Comparison of ENCODE assay signal across 10 mouse cellular contexts in the genomic region with DNA sequence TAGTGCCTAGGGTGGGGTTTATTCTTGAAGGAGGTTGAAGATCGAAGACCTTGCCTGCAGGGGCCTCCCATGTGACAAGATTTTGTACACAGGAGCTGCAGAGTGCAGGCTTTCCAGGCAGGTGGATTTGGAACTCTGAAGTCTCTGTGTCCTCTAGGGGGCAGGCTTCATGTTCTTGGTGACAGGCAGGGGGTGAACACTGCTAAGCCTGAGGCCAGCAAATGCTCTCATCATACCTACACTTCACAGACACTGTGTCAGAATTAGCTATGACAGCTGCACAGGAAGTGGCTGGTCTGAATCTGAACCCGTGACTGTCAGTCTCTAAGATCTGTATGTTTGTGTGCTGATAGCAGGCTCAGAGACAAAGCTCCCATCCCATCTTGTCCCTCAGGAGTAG. TPM values are rescaled to one million over a fixed set of nuclear protein-coding genes. Genes with fewer than 3 reads are reported as not detected.
DNase-seq lines count a peak whose midpoint lies in the region; ATAC-seq and TF ChIP-seq lines count a peak whose summit lies in the region.
"Had no signal": no experiment of that assay in that cellular context is flagged by ENCODE, and none has a peak within 500 bp of the region (broad histone marks: within the 10 kb centered on the region; RNA-seq: fewer than 3 reads in every experiment).

No protein-coding gene starts in this region.

- H3K27ac ChIP-seq in kidney, adult 2 months (ENCODE audit: insufficient read depth, low read depth, low read length) = no peak overlapping the region
- no peak overlapping the region for H3K27ac ChIP-seq in kidney, embryonic 16.5 days (ENCODE audit: low read length)
- no peak overlapping the region for H3K27ac ChIP-seq in kidney, embryonic 14.5 days (ENCODE audit: low read depth, low read length)
- H3K27ac ChIP-seq: neural tube, embryonic 12.5 days had no signal

- H3K4me2 ChIP-seq in kidney, embryonic 16.5 days (replicated peaks; ENCODE audit: low read depth, low read length) = no peak overlapping the region
- no peak overlapping the region for H3K4me2 ChIP-seq in kidney, embryonic 14.5 days (replicated peaks; ENCODE audit: low read depth, low read length)
- H3K4me2 ChIP-seq: neural tube, embryonic 12.5 days had no signal

- no peak overlapping the region for H3K4me3 ChIP-seq in kidney, adult 2 months (ENCODE audit: insufficient read depth, low read depth, low read length)
- no peak overlapping the region for H3K4me3 ChIP-seq in kidney, embryonic 16.5 days (ENCODE audit: low read length)
- H3K4me3 ChIP-seq in kidney, embryonic 14.5 days (ENCODE audit: low read length) = no peak overlapping the region
- H3K4me3 ChIP-seq: neural tube, embryonic 12.5 days had no signal

- DNase-seq in kidney, adult 2 months = no peak
- DNase-seq in A20 (ENCODE audit: low read depth, low spot score) (peak; percentile 84), R1 (ENCODE audit: low read depth, low spot score) (peak; percentile 85)
- peak; percentile 65 for DNase-seq in mesoderm, embryonic 11.5 days (ENCODE audit: low read depth, low spot score)
- DNase-seq in c-Kit-positive CD71-positive TER-119-positive erythroid progenitor cells, embryonic 14.5 days (ENCODE audit: low spot score) = no peak
- DNase-seq in cerebellum, adult 11 months = no peak
- DNase-seq: adrenal gland, adult 2 months had no signal

- H3K27me3 ChIP-seq in kidney, adult 2 months (replicated peaks; ENCODE audit: control insufficient read depth, insufficient read depth, low read length) = no peaks in the 10 kb centered on the region
- H3K27me3 ChIP-seq in kidney, embryonic 16.5 days (ENCODE audit: insufficient read depth, low read length) = no peaks in the 10 kb centered on the region
- H3K27me3 ChIP-seq in kidney, embryonic 14.5 days (ENCODE audit: control insufficient read depth, insufficient read depth, low read length) = no peaks in the 10 kb centered on the region
- H3K27me3 ChIP-seq: neural tube, embryonic 12.5 days had no signal

- H3K36me3 ChIP-seq in kidney, adult 2 months (ENCODE audit: control insufficient read depth, insufficient read depth, low read length) = no peaks in the 10 kb centered on the region
- no peaks in the 10 kb centered on the region for H3K36me3 ChIP-seq in kidney, embryonic 16.5 days (ENCODE audit: insufficient read depth, low read length)
- H3K36me3 ChIP-seq in kidney, embryonic 14.5 days (ENCODE audit: control insufficient read depth, insufficient read depth, low read length) = no peaks in the 10 kb centered on the region
- H3K36me3 ChIP-seq: neural tube, embryonic 12.5 days had no signal

- TF ChIP-seq CTCF in kidney, adult 2 months (conservative IDR thresholded peaks at IDR 0.05; ENCODE audit: insufficient read depth, insufficient read length, low read depth, low read length) = peak; percentile 28; the same call in 1 of the 2 replicates

- TF ChIP-seq POLR2A in kidney, adult 2 months (IDR thresholded peaks at IDR 0.05; ENCODE audit: low read depth, low read length) = no peak

- H3K9ac ChIP-seq in kidney, embryonic 16.5 days (replicated peaks; ENCODE audit: low read length) = no peak overlapping the region
- no peak overlapping the region for H3K9ac ChIP-seq in kidney, embryonic 14.5 days (ENCODE audit: low read depth, low read length)
- H3K9ac ChIP-seq: neural tube, embryonic 12.5 days had no signal

- no peaks in the 10 kb centered on the region for H3K9me3 ChIP-seq in kidney, embryonic 16.5 days (ENCODE audit: low read length)
- no peaks in the 10 kb centered on the region for H3K9me3 ChIP-seq in kidney, embryonic 14.5 days (ENCODE audit: control insufficient read depth, low read length)
- H3K9me3 ChIP-seq: neural tube, embryonic 12.5 days had no signal

- WGBS in kidney, adult 2 months = 41% methylated on average over 2 of the region's 2 CpGs
- WGBS in kidney, embryonic 16.5 days = 31% methylated on average over 2 of the region's 2 CpGs
- 49% methylated on average over 2 of the region's 2 CpGs for WGBS in kidney, embryonic 14.5 days

- no peak for ATAC-seq in kidney, embryonic 16.5 days (ENCODE audit: low FRiP score, low TSS enrichment)
- no peak for ATAC-seq in kidney, embryonic 14.5 days (ENCODE audit: low FRiP score, low TSS enrichment)

- no peaks in the 10 kb centered on the region for H3K4me1 ChIP-seq in kidney, adult 2 months (ENCODE audit: control insufficient read depth, insufficient read depth, low read length)
- H3K4me1 ChIP-seq in kidney, embryonic 16.5 days (ENCODE audit: insufficient read depth, low read length) = no peaks in the 10 kb centered on the region
- H3K4me1 ChIP-seq in kidney, embryonic 14.5 days (ENCODE audit: control insufficient read depth, insufficient read depth, low read length) = no peaks in the 10 kb centered on the region

RNA-seq across cellular contexts. Expression of gene Glp1r, which starts 8.9 kb away (rescaled TPM):
- 0.27 and 0.48 TPM in 2 replicates for polyA plus RNA-seq in kidney, adult 2 months (2012; rRNA removed)
- polyA plus RNA-seq in kidney, embryonic 16.5 days (2015; fragmentation: Nextera tagmentation; extraction: Ambion mirVana) = 0.48 and 0.49 TPM in 2 replicates
- polyA plus RNA-seq in kidney, embryonic 14.5 days (2014; fragmentation: Nextera tagmentation; extraction: Ambion mirVana) = 0.18 and 0.19 TPM in 2 replicates

Comparison
In these comparisons a context has a peak if more than half of its experiments do, and no peak if none do; other contexts are left out.
1. DNase-seq: peak in A20 (single experiment), R1 (single experiment) and mesoderm, embryonic 11.5 days (single experiment); none in kidney, adult 2 months (single experiment), c-Kit-positive CD71-positive TER-119-positive erythroid progenitor cells, embryonic 14.5 days (single experiment) and cerebellum, adult 11 months (single experiment).